Mouse (Mus musculus): Measurements from ENCODE around the gene Gm38394. TPM values are rescaled to one million over a fixed set of nuclear protein-coding genes. Genes with fewer than 3 reads are reported as not detected.
"Not testable (repeated sequence)": the region's sequence is repeated elsewhere in the genome, so short reads cannot be mapped to it uniquely, and the experiment has no call there.

Gm38394 gene
- polyA plus RNA-seq, 1 experiment from 2014 or later, result 3.5 TPM

DNA sequence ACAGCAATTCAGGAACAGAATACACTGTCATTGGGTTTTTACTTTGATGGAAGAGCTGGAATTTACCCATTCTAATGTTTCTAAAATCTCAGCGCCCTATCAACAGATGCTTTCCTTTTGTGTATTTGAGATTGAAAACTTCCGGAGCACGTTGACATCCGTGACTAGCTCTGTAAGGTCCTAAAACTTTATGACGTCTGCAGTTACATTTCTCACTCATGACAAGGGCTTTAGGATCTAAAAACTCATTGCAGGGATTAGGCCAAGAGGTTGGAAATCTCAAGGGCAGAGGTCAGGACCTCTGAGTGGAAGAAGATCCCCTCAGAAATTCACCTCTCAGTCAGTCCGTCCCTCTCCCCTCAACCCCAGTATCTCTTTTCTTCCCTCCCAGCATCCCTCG, 27.2 kb upstream of the Gm38394 start:
- no peak overlapping the region for H3K9ac ChIP-seq
- no peaks in the 10 kb centered on the region for H3K4me1 ChIP-seq
- 82% methylated on average over 7 of the region's 7 CpGs for WGBS
- ATAC-seq, result no peak
- H3K4me2 ChIP-seq, result no peak overlapping the region
- H3K4me3 ChIP-seq, result no peak overlapping the region
- H3K9me3 ChIP-seq (replicated peaks), result no peaks in the 10 kb centered on the region
- no peak overlapping the region for H3K27ac ChIP-seq
- no peaks in the 10 kb centered on the region for H3K36me3 ChIP-seq (ENCODE audit: poor library complexity, severe bottlenecking)
- no peaks in the 10 kb centered on the region for H3K27me3 ChIP-seq

DNA sequence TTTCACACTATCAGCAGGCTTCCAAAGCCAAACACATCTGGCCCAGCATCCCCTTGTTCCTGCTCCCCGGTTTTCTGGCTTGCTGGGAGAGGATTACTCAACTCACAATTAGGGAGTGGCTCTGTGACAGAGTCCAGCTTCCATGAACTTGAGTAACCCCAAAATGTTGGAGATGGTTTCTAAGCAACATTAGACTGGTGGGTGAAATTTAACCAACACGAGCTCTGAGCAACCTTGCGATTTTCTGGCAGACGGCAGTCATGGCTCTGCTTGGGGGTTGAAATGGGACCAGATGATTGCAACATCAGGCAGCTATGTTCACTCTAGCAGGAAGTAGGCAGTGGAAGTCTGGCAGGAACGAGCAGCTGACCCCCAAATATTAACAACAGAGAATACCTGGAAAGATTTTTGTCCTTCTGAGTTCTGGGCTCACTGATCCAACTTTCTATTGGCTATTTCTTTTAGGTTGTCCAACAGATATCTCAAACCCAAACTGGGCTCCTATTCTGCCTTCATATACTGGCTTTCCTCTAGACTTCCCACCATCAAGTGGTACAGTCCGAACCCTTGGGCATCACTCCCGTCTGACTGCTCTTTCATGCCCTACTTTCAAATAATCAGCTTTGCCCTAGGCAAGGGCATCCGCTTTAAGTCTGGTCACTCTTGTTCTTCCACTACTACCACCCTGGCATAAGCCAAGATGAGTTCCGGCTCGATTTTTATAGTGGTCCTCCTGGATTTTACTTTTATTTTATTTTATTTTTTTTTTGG, 24.8 kb upstream of the Gm38394 start:
- 83% methylated on average over 10 of the region's 10 CpGs for WGBS
- no peaks in the 10 kb centered on the region for H3K4me1 ChIP-seq
- H3K27me3 ChIP-seq, result no peaks in the 10 kb centered on the region
- no peak overlapping the region for H3K27ac ChIP-seq
- no peak overlapping the region for H3K4me2 ChIP-seq
- no peak overlapping the region for H3K4me3 ChIP-seq
- no peak overlapping the region for H3K9ac ChIP-seq
- ATAC-seq, result no peak
- H3K36me3 ChIP-seq (ENCODE audit: poor library complexity, severe bottlenecking), result no peaks in the 10 kb centered on the region
- H3K9me3 ChIP-seq (replicated peaks), result no peaks in the 10 kb centered on the region

DNA sequence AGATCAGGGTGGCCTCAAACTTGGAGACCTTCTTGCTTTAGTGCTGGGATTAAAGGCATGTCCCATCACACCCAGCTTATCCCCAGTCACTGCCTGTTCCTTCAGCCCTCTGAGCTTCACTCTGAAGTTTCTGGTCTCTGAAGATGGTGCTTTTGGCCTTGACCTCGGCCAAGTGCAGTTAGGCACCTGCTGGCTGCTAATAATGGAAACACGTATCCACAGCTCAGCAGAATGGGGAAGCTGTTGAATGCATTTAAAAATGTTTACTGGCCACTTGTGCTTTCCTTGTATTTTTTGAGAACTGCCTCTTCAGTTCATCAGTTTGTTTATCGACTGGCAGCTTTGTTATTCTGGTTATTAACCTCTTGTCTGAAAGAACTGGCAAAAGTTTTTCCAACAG, 10.7 kb upstream of the Gm38394 start:
- H3K9me3 ChIP-seq (replicated peaks), result no peaks in the 10 kb centered on the region
- no peak for ATAC-seq
- H3K36me3 ChIP-seq (ENCODE audit: poor library complexity, severe bottlenecking), result no peaks in the 10 kb centered on the region
- H3K4me2 ChIP-seq, result no peak overlapping the region
- no peak overlapping the region for H3K27ac ChIP-seq
- H3K4me3 ChIP-seq, result no peak overlapping the region
- no peak overlapping the region for H3K9ac ChIP-seq
- no peaks in the 10 kb centered on the region for H3K27me3 ChIP-seq
- WGBS, result 71% methylated on average over 3 of the region's 3 CpGs
- H3K4me1 ChIP-seq, result no peaks in the 10 kb centered on the region

DNA sequence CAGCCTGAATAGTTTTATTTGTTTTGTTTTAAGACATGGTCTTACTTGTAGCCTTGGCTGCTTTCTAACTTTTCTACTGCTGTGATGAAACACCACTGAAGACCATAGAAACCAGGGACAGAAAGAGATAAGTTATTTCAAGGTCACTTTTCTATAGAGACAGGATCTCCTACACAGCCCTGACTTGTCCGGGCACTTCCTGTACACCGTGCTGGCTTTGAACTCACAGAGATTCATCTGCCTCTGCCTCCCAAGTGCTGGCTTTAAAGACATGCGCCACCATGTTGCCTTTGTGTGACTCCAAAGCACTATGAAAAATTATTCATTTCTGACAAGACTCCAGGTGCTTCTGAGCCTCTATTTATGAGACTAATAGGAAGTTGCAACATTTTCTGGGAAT, 10.1 kb upstream of the Gm38394 start:
- WGBS, result 94% methylated on average over 3 of the region's 3 CpGs
- Histone ChIP-seq H3K4me2 (no peak overlapping the region), H3K9ac (no peak overlapping the region), H3K27ac (no peak overlapping the region), H3K27me3 (no peaks in the 10 kb centered on the region), H3K4me3 (no peak overlapping the region), H3K9me3 (replicated peaks) (no peaks in the 10 kb centered on the region), H3K36me3 (ENCODE audit: poor library complexity, severe bottlenecking) (no peaks in the 10 kb centered on the region), H3K4me1 (no peaks in the 10 kb centered on the region)
- no peak for ATAC-seq

DNA sequence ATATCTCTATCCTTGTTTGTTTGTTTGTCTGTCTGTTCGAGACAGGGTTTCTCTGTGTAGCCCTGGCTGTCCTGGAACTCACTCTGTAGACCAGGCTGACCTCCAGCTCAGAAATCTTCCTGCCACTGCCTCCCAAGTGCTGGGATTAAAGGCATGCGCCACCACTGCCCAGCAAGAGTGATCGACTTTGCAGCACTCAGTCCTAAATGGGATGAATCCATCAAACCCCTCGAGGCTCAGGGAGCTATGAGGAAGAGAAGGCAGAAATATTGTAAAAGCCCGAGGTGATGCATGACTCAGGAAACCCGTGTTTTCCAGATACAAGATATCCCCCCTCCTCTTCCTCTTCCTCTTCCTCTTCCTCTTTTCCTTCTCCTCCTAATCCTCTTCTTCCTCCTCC, 9.7 kb upstream of the Gm38394 start:
- ATAC-seq, result no peak
- Histone ChIP-seq H3K4me2 (no peak overlapping the region), H3K36me3 (ENCODE audit: poor library complexity, severe bottlenecking) (no peaks in the 10 kb centered on the region), H3K27ac (no peak overlapping the region), H3K27me3 (no peaks in the 10 kb centered on the region), H3K9ac (no peak overlapping the region), H3K4me1 (no peaks in the 10 kb centered on the region), H3K4me3 (no peak overlapping the region), H3K9me3 (replicated peaks) (no peaks in the 10 kb centered on the region)
- 81% methylated on average over 6 of the region's 6 CpGs for WGBS

DNA sequence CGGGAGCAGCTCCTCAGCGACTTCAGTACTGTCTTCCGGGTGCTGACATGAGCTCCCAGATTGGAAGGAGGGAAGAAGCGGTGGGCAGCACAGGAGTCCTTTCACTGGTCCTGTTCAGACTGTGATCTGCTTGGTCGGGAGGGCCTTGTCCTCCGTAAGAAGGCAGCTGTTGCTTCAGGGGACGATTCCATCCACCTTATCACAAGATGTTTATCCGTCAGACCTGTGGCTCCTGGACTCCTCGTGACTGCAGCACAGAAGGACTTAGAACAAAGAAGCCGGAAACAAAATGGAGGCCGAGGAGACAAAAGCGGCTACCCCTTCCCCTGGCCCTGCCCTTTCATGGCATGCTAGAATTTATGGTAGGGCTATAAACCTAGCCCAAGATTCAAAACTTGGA, 9.1 kb upstream of the Gm38394 start:
- Histone ChIP-seq H3K4me3 (no peak overlapping the region), H3K9me3 (replicated peaks) (no peaks in the 10 kb centered on the region), H3K27me3 (no peaks in the 10 kb centered on the region), H3K4me1 (no peaks in the 10 kb centered on the region), H3K9ac (no peak overlapping the region), H3K27ac (no peak overlapping the region), H3K4me2 (no peak overlapping the region), H3K36me3 (ENCODE audit: poor library complexity, severe bottlenecking) (no peaks in the 10 kb centered on the region)
- 81% methylated on average over 12 of the region's 12 CpGs for WGBS
- ATAC-seq, result no peak

DNA sequence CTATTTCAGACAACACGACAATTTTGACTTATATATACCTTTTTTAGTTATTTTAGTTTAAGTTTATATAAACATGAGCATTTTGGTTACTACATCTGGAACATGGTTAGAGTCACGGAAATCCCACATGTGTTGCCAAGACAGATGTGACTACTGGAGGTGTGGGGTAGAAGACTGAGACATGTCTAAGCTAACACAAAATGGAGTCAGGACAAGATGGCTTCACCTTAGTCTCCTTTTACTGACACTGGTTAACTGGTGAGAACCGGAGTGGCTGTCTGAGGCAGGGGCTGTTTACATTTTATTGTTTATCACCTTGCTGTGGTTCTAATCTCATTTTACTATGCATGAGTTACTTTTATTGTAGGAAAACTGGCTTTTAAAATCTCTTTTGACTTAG, 7.5 kb upstream of the Gm38394 start:
- Histone ChIP-seq H3K4me1 (no peaks in the 10 kb centered on the region), H3K27me3 (no peaks in the 10 kb centered on the region), H3K36me3 (ENCODE audit: poor library complexity, severe bottlenecking) (no peaks in the 10 kb centered on the region), H3K9ac (no peak overlapping the region), H3K27ac (no peak overlapping the region), H3K9me3 (replicated peaks) (no peaks in the 10 kb centered on the region), H3K4me3 (no peak overlapping the region), H3K4me2 (no peak overlapping the region)
- WGBS, result 95% methylated on average over 3 of the region's 3 CpGs
- ATAC-seq, result no peak

DNA sequence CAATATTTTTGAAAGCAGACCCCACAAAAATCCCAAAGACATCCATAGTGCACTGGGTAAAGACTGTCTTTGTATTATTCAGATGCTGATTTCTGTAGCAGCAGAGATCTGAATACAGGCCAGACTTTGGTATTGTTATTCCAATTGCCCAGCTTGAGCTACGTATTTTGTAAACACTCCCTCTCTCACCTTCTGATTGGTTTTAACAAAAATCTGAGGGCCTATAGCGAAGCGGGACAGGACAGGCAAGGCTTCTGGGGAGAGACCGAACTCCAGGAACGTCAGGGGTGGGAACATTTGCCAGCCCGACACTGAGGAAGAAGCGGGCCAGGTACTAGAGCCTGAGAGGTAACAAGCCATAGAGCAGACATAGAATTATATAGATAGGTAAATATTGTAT, 6.6 kb upstream of the Gm38394 start:
- H3K4me1 ChIP-seq, result no peaks in the 10 kb centered on the region
- H3K36me3 ChIP-seq (ENCODE audit: poor library complexity, severe bottlenecking), result no peaks in the 10 kb centered on the region
- no peak overlapping the region for H3K9ac ChIP-seq
- no peak overlapping the region for H3K4me3 ChIP-seq
- no peak overlapping the region for H3K27ac ChIP-seq
- no peak overlapping the region for H3K4me2 ChIP-seq
- no peaks in the 10 kb centered on the region for H3K9me3 ChIP-seq (replicated peaks)
- H3K27me3 ChIP-seq, result no peaks in the 10 kb centered on the region
- WGBS, result 20% methylated on average over 7 of the region's 7 CpGs
- ATAC-seq, result no peak

DNA sequence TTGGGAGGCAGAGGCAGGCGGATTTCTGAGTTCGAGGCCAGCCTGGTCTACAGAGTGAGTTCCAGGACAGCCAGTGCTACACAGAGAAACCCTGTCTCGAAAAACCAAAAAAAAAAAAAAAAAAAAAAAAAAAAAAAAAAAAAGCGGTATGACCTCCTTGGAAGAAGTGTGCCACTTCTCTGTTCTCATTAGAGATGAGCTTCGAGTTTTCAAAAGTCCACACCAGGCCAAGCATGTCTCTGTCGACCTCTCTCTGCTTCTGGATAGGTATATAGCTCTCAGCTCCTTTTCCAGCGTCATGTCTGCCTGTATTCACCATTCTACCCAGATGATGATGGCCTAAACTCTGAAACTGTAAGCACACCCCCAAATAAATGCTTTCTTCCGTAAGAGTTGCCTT, 4.6 kb upstream of the Gm38394 start:
- not testable (repeated sequence) for H3K27ac ChIP-seq; ATAC-seq; H3K4me3 ChIP-seq; H3K9ac ChIP-seq; H3K9me3 ChIP-seq (replicated peaks); H3K36me3 ChIP-seq (ENCODE audit: poor library complexity, severe bottlenecking); H3K27me3 ChIP-seq; H3K4me2 ChIP-seq; H3K4me1 ChIP-seq
- 82% methylated on average over 8 of the region's 8 CpGs for WGBS

DNA sequence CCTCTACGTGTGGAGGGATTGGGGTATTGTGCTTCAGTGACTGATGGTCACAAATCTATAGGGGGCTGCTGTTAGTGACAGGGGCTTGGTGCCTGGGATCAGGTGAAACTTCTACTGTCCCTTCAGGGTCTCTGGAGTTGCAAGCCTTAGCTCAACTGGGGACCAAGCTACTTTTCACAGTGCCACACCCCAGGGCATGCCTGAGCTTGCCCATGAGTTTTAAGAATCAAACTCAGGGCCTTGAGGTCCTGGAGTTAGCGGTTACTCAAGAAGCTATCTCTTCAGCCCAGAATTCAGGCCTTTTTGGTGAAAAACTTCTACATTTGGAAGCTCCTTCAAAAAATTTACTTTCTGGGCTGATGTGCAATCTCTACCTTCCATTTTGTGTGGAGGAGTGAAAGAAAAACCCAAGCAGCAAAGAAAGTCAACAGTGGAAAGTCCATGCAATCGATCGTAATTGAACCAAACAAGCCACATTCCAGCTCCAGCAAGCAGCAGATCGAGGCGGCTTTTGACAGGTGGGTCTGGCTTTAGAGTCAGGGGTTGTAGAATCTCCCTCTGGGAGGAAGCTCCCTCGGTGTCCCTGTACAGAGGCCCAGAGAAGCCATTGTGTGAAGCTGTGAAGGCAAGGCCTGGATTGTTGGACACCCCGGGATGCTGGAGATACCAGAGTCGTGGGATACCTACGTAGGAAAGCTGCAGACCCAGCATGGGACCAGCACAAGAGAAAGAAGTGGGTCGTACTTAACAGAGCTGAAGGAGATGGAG, 3.3 kb upstream of the Gm38394 start:
- H3K27me3 ChIP-seq, result no peaks in the 10 kb centered on the region
- H3K9me3 ChIP-seq (replicated peaks), result no peaks in the 10 kb centered on the region
- no peak overlapping the region for H3K4me3 ChIP-seq
- H3K27ac ChIP-seq, result no peak overlapping the region
- peaks cover 3% of the 10 kb centered on the region for H3K36me3 ChIP-seq (ENCODE audit: poor library complexity, severe bottlenecking)
- 57% methylated on average over 11 of the region's 11 CpGs for WGBS
- peaks cover 11% of the 10 kb centered on the region for H3K4me1 ChIP-seq
- no peak overlapping the region for H3K4me2 ChIP-seq
- H3K9ac ChIP-seq, result no peak overlapping the region
- no peak for ATAC-seq

DNA sequence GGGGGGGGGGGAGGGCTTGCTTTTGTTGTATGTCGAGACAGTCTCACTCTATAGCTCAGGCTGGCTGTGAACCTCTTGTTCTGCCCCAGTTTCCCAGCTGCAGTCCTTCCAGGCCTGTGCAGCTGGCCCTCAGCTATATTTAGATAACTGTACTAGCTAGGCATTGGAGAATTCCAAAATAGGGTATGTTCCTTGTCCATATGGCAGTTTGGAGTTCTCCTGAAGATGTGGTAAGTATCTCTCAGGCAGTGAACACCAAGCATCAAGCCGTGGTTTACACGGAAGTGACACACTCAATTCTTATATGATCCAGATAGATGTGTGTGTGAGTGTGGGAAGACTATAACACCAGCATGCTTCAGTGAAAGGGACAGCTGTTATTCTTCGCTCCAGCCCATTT, 2.3 kb upstream of the Gm38394 start:
- ATAC-seq, result no peak
- Histone ChIP-seq H3K9ac (no peak overlapping the region), H3K27me3 (no peaks in the 10 kb centered on the region), H3K9me3 (replicated peaks) (no peaks in the 10 kb centered on the region), H3K4me3 (no peak overlapping the region), H3K27ac (no peak overlapping the region), H3K4me2 (no peak overlapping the region), H3K36me3 (ENCODE audit: poor library complexity, severe bottlenecking) (peaks cover 12% of the 10 kb centered on the region), H3K4me1 (peaks cover 20% of the 10 kb centered on the region)
- WGBS, result 74% methylated on average over 4 of the region's 4 CpGs

DNA sequence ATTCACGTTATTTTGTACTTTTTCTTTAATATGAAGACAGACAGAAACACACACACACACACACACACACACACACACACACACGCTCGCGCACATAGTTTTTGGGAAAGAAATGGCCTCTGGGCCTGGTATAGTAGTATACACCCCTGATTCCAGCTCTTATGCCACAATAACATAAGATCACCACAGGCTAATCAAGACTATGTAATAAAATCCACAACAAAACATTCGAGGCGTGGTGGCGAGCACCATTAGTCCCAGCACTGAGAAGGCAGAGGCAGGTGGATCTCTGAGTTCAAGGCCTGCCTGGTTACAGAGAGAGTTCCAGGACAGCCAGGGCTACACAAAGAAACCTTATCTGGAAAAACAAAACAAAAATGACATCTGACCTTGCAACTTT, 1.8 kb upstream of the Gm38394 start:
- 93% methylated on average over 7 of the region's 7 CpGs for WGBS
- Histone ChIP-seq H3K27ac (no peak overlapping the region), H3K27me3 (no peaks in the 10 kb centered on the region)

More for the DNA sequence above, 1.8 kb upstream of the Gm38394 start:
- no peak overlapping the region for H3K4me3 ChIP-seq
- H3K4me1 ChIP-seq, result peaks cover 25% of the 10 kb centered on the region
- no peak overlapping the region for H3K4me2 ChIP-seq
- H3K9ac ChIP-seq, result no peak overlapping the region
- ATAC-seq, result no peak
- H3K36me3 ChIP-seq (ENCODE audit: poor library complexity, severe bottlenecking), result peaks cover 17% of the 10 kb centered on the region
- no peaks in the 10 kb centered on the region for H3K9me3 ChIP-seq (replicated peaks)
